Mouse (Mus musculus) cerebellum, adult 18-20 months (tissue): ENCODE data around the gene Tmod1.

ENCODE experiments used
- DNase-seq, 2 experiments: peaks; one replicate each; pipeline ENCODE4 v3.0.0; 2021

Tmod1 gene

GRCm38 (mm10) chr4:46137629-46138286 lies 99.0 kb downstream of the Tmod1 start:
- DNase-seq: no peak

GRCm38 (mm10) chr4:46138287-46139222 lies 99.8 kb downstream of the Tmod1 start, which contains the start of the genes Ncbp1 and Tstd2:
Gene Ncbp1, plus strand, starts transcription at chr4:46138613.
Gene Tstd2, minus strand, starts transcription at chr4:46138694.
- peak; percentile 86 to 94 for DNase-seq

DNA sequence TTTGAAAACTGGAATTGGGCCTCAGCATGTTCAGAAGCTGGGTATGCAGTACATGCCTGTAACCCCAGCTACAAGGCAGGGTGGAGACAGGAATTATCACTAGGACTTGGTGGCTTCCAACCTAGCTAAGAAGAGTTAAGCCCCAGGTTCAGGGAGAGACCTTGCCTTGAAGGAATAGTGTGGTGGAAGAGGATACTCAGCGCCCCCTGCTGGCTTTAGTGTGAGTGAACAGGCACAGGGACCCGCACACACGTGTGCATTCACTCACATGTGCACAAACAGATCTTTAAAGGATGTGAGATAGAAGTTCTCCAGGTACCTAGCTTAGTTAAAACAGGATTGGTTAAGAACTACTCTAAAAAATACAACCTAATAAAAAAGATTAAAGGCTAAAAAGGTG lies 105.6 kb downstream of the Tmod1 start:
- no peak for DNase-seq

GRCm38 (mm10) chr4:46146881-46147280 lies 108.1 kb downstream of the Tmod1 start:
- DNase-seq: no peak

GRCm38 (mm10) chr4:46151903-46152544 lies 113.3 kb downstream of the Tmod1 start:
- DNase-seq: no peak

DNA sequence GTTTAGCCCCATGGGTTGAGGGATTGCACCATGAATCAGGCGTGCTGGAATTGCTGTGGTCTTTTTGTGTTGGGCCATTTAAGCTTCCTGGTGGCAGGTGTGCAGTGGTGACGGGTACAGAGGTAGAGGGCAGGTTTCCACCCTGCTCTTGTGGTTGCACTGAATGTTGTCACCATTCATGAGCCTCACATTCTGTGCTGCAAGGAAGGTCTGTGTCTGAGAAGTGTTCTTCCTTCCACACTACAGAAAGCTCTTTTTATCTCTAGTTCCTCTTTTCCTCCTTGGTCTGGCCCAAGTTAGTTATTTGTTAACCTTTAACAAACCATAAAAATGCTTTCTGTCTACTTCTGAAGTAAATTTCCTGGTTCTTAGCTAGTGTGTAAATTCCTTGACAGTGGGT lies 125.3 kb downstream of the Tmod1 start:
- no peak for DNase-seq
